Mouse (Mus musculus) G1E (cell line): ENCODE measurements around the gene Iqgap2.

Experiments
- CTCF ChIP-seq: IDR thresholded peaks from 2 replicates; pipeline ENCODE4 v1.5.1; 2012; ENCODE audit warnings: low read depth, low read length, inconsistent platforms, mixed read lengths
- GATA1 ChIP-seq: IDR thresholded peaks from 2 replicates; pipeline ENCODE4 v1.6.1; 2012; ENCODE audit warnings: borderline replicate concordance, low read length, inconsistent platforms, mixed read lengths
- TAL1 ChIP-seq: conservative IDR thresholded peaks from 2 replicates; pipeline ENCODE4 v1.6.1; 2012; ENCODE audit warnings: low read depth, low read length, inconsistent platforms, mixed read lengths

DNA sequence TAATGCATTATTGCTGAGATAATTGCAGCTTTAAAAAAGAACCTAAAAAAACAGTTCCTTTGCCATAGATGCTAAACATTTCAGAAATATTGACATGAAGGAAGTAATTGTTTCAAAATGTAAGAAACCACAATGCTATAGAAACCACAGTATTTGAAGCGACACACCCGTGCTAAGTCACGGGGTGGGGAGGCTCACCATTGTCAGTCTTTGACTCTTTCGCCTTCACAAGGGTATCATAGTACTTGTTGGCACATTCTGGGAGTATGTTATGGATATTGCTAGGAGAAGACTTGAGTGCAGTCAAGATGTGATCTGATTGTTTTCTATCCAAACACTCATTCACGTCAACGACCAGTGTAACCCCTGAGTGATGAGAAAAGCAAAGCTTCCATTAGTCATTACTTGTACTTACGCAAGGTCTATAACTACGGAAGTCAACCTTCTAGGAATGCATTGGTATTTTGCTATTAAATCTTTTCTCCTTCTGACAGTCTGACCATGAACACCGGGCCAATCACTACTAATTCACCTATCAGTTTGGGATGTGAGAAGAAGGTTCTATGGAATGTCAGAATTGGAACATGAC, 207.0 kb downstream of the Iqgap2 start:
- TF ChIP-seq CTCF (no peak), GATA1 (no peak), TAL1 (no peak)
